In genomic region chr3:83099139-83099538, GRCm38 (mm10) we compare ENCODE assay signal across 9 mouse cellular contexts. TPM values are rescaled to one million over a fixed set of nuclear protein-coding genes. Genes with fewer than 3 reads are reported as not detected.
DNase-seq lines count a peak whose midpoint lies in the region; ATAC-seq and TF ChIP-seq lines count a peak whose summit lies in the region.
"Had no signal": no experiment of that assay in that cellular context is flagged by ENCODE, and none has a peak within 500 bp of the region (broad histone marks: within the 10 kb centered on the region; RNA-seq: fewer than 3 reads in every experiment).

No protein-coding gene starts in this region.

- DNase-seq in heart, postnatal 25 days (ENCODE audit: low spot score) = no peak
- no peak for DNase-seq in embryonic facial prominence, embryonic 10.5 days (ENCODE audit: low spot score)
- DNase-seq in forebrain, postnatal 0 days = no peak
- no peak for DNase-seq in midbrain, embryonic 11.5 days (ENCODE audit: low spot score, missing footprints)
- no peak for DNase-seq in urinary bladder, postnatal 36 days (ENCODE audit: low spot score in 2 of 2)
- DNase-seq in adrenal gland, adult 2 months = no peak
- no peak for DNase-seq in thymus, postnatal 36 days

- H3K9ac ChIP-seq in heart, embryonic 12.5 days = peak overlapping the region; percentile 52; the same call in 1 of the 2 replicates
- H3K9ac ChIP-seq in forebrain, postnatal 0 days = peak overlapping the region; percentile 52
- H3K9ac ChIP-seq in midbrain, embryonic 11.5 days (ENCODE audit: low read length) = peak overlapping the region; percentile 57; the same call in 1 of the 2 replicates

- peak overlapping the region; percentile 63 for H3K4me2 ChIP-seq in heart, embryonic 12.5 days
- H3K4me2 ChIP-seq in forebrain, postnatal 0 days (ENCODE audit: low read depth) = peak overlapping the region; percentile 63
- H3K4me2 ChIP-seq in midbrain, embryonic 11.5 days = peak overlapping the region; percentile 50

- ATAC-seq in heart, embryonic 12.5 days (ENCODE audit: insufficient number of reproducible peaks, low FRiP score) = no peak
- ATAC-seq in forebrain, postnatal 0 days = peak; percentile 49
- 0 out of 2 replicates have a peak, but pooled peaks have one; percentile 3 for ATAC-seq in midbrain, embryonic 11.5 days (ENCODE audit: low FRiP score)

- H3K4me3 ChIP-seq in heart, embryonic 12.5 days = peak overlapping the region; percentile 38
- peak overlapping the region; percentile 41; the same call in 1 of the 2 replicates for H3K4me3 ChIP-seq in embryonic facial prominence, embryonic 10.5 days
- peak overlapping the region; percentile 34 for H3K4me3 ChIP-seq in forebrain, postnatal 0 days (ENCODE audit: low read depth, low read length)
- no peak overlapping the region for H3K4me3 ChIP-seq in midbrain, embryonic 11.5 days (ENCODE audit: low read depth, low read length)

- no peak overlapping the region for H3K27ac ChIP-seq in heart, embryonic 12.5 days (ENCODE audit: poor library complexity, severe bottlenecking)
- peak overlapping the region; percentile 40 for H3K27ac ChIP-seq in embryonic facial prominence, embryonic 10.5 days (replicated peaks)
- peak overlapping the region; percentile 90 for H3K27ac ChIP-seq in forebrain, postnatal 0 days (ENCODE audit: low read depth, low read length)
- H3K27ac ChIP-seq in midbrain, embryonic 11.5 days (ENCODE audit: low read depth, low read length) = peak overlapping the region; percentile 76
- H3K27ac ChIP-seq: macrophage had no signal

- no peaks in the 10 kb centered on the region for H3K9me3 ChIP-seq in heart, embryonic 12.5 days (replicated peaks)
- H3K9me3 ChIP-seq in embryonic facial prominence, embryonic 10.5 days = no peaks in the 10 kb centered on the region
- H3K9me3 ChIP-seq in forebrain, postnatal 0 days (ENCODE audit: low read length) = no peaks in the 10 kb centered on the region
- no peaks in the 10 kb centered on the region for H3K9me3 ChIP-seq in midbrain, embryonic 11.5 days (ENCODE audit: control insufficient read depth, low read length)

- intact Hi-C loops in heart, postnatal 25 days (cut with DNase I) = no loop called here

- 84% methylated on average over 1 of the region's 1 CpGs for WGBS in heart, embryonic 12.5 days
- 93% methylated on average over 1 of the region's 1 CpGs for WGBS in embryonic facial prominence, embryonic 10.5 days
- 86% methylated on average over 1 of the region's 1 CpGs for WGBS in forebrain, postnatal 0 days
- WGBS in midbrain, embryonic 11.5 days = 70% methylated on average over 1 of the region's 1 CpGs

- H3K27me3 ChIP-seq in heart, embryonic 12.5 days (replicated peaks) = 0 out of 2 replicates have a peak, but pooled peaks cover 3% of the 10 kb centered on the region
- H3K27me3 ChIP-seq in embryonic facial prominence, embryonic 10.5 days (replicated peaks; ENCODE audit: low read depth, poor library complexity, severe bottlenecking) = peaks cover 40% of the 10 kb centered on the region
- H3K27me3 ChIP-seq in forebrain, postnatal 0 days (ENCODE audit: insufficient read depth, low read length) = no peaks in the 10 kb centered on the region
- H3K27me3 ChIP-seq in midbrain, embryonic 11.5 days (ENCODE audit: control insufficient read depth, insufficient read depth, low read length) = no peaks in the 10 kb centered on the region

- TF ChIP-seq CTCF in forebrain, postnatal 0 days (IDR thresholded peaks at IDR 0.05; ENCODE audit: low read depth) = no peak

- H3K4me1 ChIP-seq in heart, embryonic 12.5 days (replicated peaks) = 0 out of 2 replicates have a peak, but pooled peaks cover 9% of the 10 kb centered on the region
- H3K4me1 ChIP-seq in embryonic facial prominence, embryonic 10.5 days = peaks cover 11% of the 10 kb centered on the region
- H3K4me1 ChIP-seq in forebrain, postnatal 0 days (ENCODE audit: insufficient read depth) = peaks cover 23% of the 10 kb centered on the region
- H3K4me1 ChIP-seq in midbrain, embryonic 11.5 days (ENCODE audit: control insufficient read depth, insufficient read depth, low read length) = peaks cover 17% of the 10 kb centered on the region

- no peaks in the 10 kb centered on the region for H3K36me3 ChIP-seq in heart, embryonic 12.5 days
- no peaks in the 10 kb centered on the region for H3K36me3 ChIP-seq in embryonic facial prominence, embryonic 10.5 days (replicated peaks)
- H3K36me3 ChIP-seq in forebrain, postnatal 0 days (ENCODE audit: insufficient read depth) = no peaks in the 10 kb centered on the region
- H3K36me3 ChIP-seq in midbrain, embryonic 11.5 days (ENCODE audit: control insufficient read depth, insufficient read depth, low read length) = no peaks in the 10 kb centered on the region

RNA-seq across cellular contexts. Expression of gene Dchs2, which starts 28.6 kb away (rescaled TPM):
- polyA plus RNA-seq in heart, embryonic 12.5 days (2016; fragmentation: Nextera tagmentation; extraction: Ambion mirVana) = 0.11 and 0.15 TPM in 2 replicates
- total RNA-seq in heart, postnatal 25 days (2021) = under 1 TPM; 0.64 to 0.70 TPM
- 0.04 and 0.11 TPM in 2 replicates for polyA plus RNA-seq in embryonic facial prominence, embryonic 10.5 days (2016; fragmentation: Nextera tagmentation; extraction: Ambion mirVana)
- 5.8 and 8.5 TPM in 2 replicates for total RNA-seq in forebrain, postnatal 0 days (2014; rRNA removed)
- 0.29 and 0.48 TPM in 2 replicates for polyA plus RNA-seq in forebrain, postnatal 0 days (2015; fragmentation: Nextera tagmentation; extraction: Ambion mirVana)
- 0.19 and 0.46 TPM in 2 replicates for polyA plus RNA-seq in midbrain, embryonic 11.5 days (2014; fragmentation: Nextera tagmentation; extraction: Ambion mirVana)
- total RNA-seq in adrenal gland, adult 2 months (2021) = under 1 TPM; 0.37 to 0.66 TPM
- polyA plus RNA-seq in adrenal gland, adult 2 months (2012; rRNA removed) = 0.03 and 0.06 TPM in 2 replicates
- polyA plus RNA-seq: macrophage had no signal

RNA-seq across cellular contexts. Expression of gene Plrg1, which starts 43.8 kb away (rescaled TPM):
- 59.3 and 60.3 TPM in 2 replicates for polyA plus RNA-seq in heart, embryonic 12.5 days (2016; fragmentation: Nextera tagmentation; extraction: Ambion mirVana)
- 10 to 100 TPM; 25.5 to 27.9 TPM for total RNA-seq in heart, postnatal 25 days (2021)
- 133 and 139 TPM in 2 replicates for polyA plus RNA-seq in embryonic facial prominence, embryonic 10.5 days (2016; fragmentation: Nextera tagmentation; extraction: Ambion mirVana)
- total RNA-seq in forebrain, postnatal 0 days (2014; rRNA removed) = 90.8 and 94.0 TPM in 2 replicates
- polyA plus RNA-seq in forebrain, postnatal 0 days (2015; fragmentation: Nextera tagmentation; extraction: Ambion mirVana) = 85.6 and 95.0 TPM in 2 replicates
- 142 and 144 TPM in 2 replicates for polyA plus RNA-seq in midbrain, embryonic 11.5 days (2014; fragmentation: Nextera tagmentation; extraction: Ambion mirVana)
- 10 to 100 TPM; 49.0 to 50.2 TPM for total RNA-seq in adrenal gland, adult 2 months (2021)
- polyA plus RNA-seq in adrenal gland, adult 2 months (2012; rRNA removed) = 12.4 and 16.0 TPM in 2 replicates

RNA-seq across cellular contexts. Expression of gene Fgb, which starts 49.5 kb away (rescaled TPM):
- 0.39 and 2.2 TPM in 2 replicates for polyA plus RNA-seq in heart, embryonic 12.5 days (2016; fragmentation: Nextera tagmentation; extraction: Ambion mirVana)
- total RNA-seq in heart, postnatal 25 days (2021) = not detected
- polyA plus RNA-seq in embryonic facial prominence, embryonic 10.5 days (2016; fragmentation: Nextera tagmentation; extraction: Ambion mirVana) = not detected in 2 replicates
- not detected in 2 replicates for total RNA-seq in forebrain, postnatal 0 days (2014; rRNA removed)
- not detected in 2 replicates for polyA plus RNA-seq in forebrain, postnatal 0 days (2015; fragmentation: Nextera tagmentation; extraction: Ambion mirVana)
- not detected in 2 replicates for polyA plus RNA-seq in midbrain, embryonic 11.5 days (2014; fragmentation: Nextera tagmentation; extraction: Ambion mirVana)
- total RNA-seq in adrenal gland, adult 2 months (2021) = 1 to 10 TPM in 1 of 2 experiments, under 1 TPM in 1; 0.28 to 5.6 TPM
- 0.11 TPM in 1 of 2 replicates, not detected in the other for polyA plus RNA-seq in adrenal gland, adult 2 months (2012; rRNA removed)
- polyA plus RNA-seq: macrophage had no signal
